Mouse (Mus musculus) embryonic stem cell, embryonic (primary cell): ENCODE data around the gene Dhrs1.

ENCODE experiments used
- CTCF ChIA-PET, 4 experiments: fragments of 300-600 bp in 2 of 4; fragments of 350-600 bp in 2 of 4; sonication (Branson Sonifier 250); formaldehyde crosslinking; loops; one replicate each; lab custom pipeline; 2022; ENCODE audit warnings: inconsistent platforms in 2 of 4; lab: Charles Lee
- POLR2A ChIA-PET, 4 experiments: fragments of 300-600 bp in 2 of 4; fragments of 350-600 bp in 2 of 4; sonication (Branson Sonifier 250); formaldehyde crosslinking; loops; one replicate each; lab custom pipeline; 2022; ENCODE audit warnings: antibody characterized with exemption in 4 of 4, inconsistent platforms in 1 of 4; lab: Charles Lee

Gene Dhrs1

GRCm38 (mm10) chr14:55743711-55744110 lies 1.8 kb downstream of the Dhrs1 start:
- POLR2A ChIA-PET, result interaction anchor here (0.6 to 4.4 kb wide), 28 partner anchors 8 to 184 kb away, joined by 3 to 34 read pairs (median 4); partner anchors contain the start of genes Tinf2 (in 4 of the 4), Gmpr2 (in 2 of the 4), Nedd8 (in 2 of the 4) and Psme2 (in 2 of the 4)

GRCm38 (mm10) chr14:55737086-55737687 lies 8.3 kb downstream of the Dhrs1 start:
- POLR2A ChIA-PET, result interaction anchor here in 3 of 4 experiments (1.1 to 4.9 kb wide), 6 partner anchors 9 to 17 kb away, joined by 3 to 61 read pairs (median 4); partner anchors contain the start of genes Rabggta (in 2 of the 3), Dhrs1 (in 1 of the 3) and Nop9 (in 1 of the 3)

More at GRCm38 (mm10) chr14:55743711-55744110, 1.8 kb downstream of the Dhrs1 start:
- CTCF ChIA-PET, result interaction anchor here (0.6 to 3.2 kb wide), 55 partner anchors 9 to 703 kb away, joined by 3 to 45 read pairs (median 4); partner anchors contain the start of genes Tinf2 (in 4 of the 4), Gmpr2 (in 2 of the 4), Mdp1 (in 2 of the 4) and Nedd8 (in 2 of the 4)

GRCm38 (mm10) chr14:55735758-55736157 lies 9.7 kb downstream of the Dhrs1 start:
- CTCF ChIA-PET, result interaction anchor here in 2 of 4 experiments (1.1 to 2.9 kb wide), 3 partner anchors 8 to 128 kb away, joined by 3 to 14 read pairs (median 3); partner anchors contain the start of gene Rabggta (in 1 of the 2)
- POLR2A ChIA-PET, result interaction anchor here in 3 of 4 experiments (0.7 to 4.9 kb wide), 19 partner anchors 8 to 175 kb away, joined by 3 to 61 read pairs (median 4); partner anchors contain the start of genes Rabggta (in 3 of the 3), Tinf2 (in 2 of the 3), A730061H03Rik (in 1 of the 3) and Gmpr2 (in 1 of the 3)

More at GRCm38 (mm10) chr14:55737086-55737687, 8.3 kb downstream of the Dhrs1 start:
- CTCF ChIA-PET, result interaction anchor here in 2 of 4 experiments (0.7 to 1.2 kb wide), 2 partner anchors 15 to 128 kb away, joined by 3 read pairs; partner anchors contain the start of gene Rabggta (in 1 of the 2)

GRCm38 (mm10) chr14:55735334-55735733 lies 10.2 kb downstream of the Dhrs1 start:
- ChIA-PET POLR2A (interaction anchor here in 3 of 4 experiments (0.7 to 4.9 kb wide), 22 partner anchors 7 to 175 kb away, joined by 3 to 61 read pairs (median 4); partner anchors contain the start of genes Rabggta (in 3 of the 3), Psme2 (in 2 of the 3), Rnf31 (in 2 of the 3) and Tinf2 (in 2 of the 3)), CTCF (interaction anchor here in 3 of 4 experiments (0.6 to 2.9 kb wide), 6 partner anchors 8 to 182 kb away, joined by 3 to 14 read pairs (median 4); no protein-coding TSS in a partner anchor)

- ChIA-PET CTCF (interaction anchor here in 3 of 4 experiments (0.6 to 2.9 kb wide), 6 partner anchors 9 to 181 kb away, joined by 3 to 14 read pairs (median 4); no protein-coding TSS in a partner anchor), POLR2A (interaction anchor here in 3 of 4 experiments (0.7 to 4.9 kb wide), 22 partner anchors 8 to 174 kb away, joined by 3 to 61 read pairs (median 4); partner anchors contain the start of genes Rabggta (in 3 of the 3), Psme2 (in 2 of the 3), Rnf31 (in 2 of the 3) and Tinf2 (in 2 of the 3))
These were observed 10.6 kb downstream of the Dhrs1 start for GRCm38 (mm10) chr14:55734869-55735268.

- ChIA-PET CTCF (interaction anchor here in 2 of 4 experiments (0.8 to 2.9 kb wide), 5 partner anchors 10 to 421 kb away, joined by 3 to 14 read pairs (median 3); partner anchors contain the start of genes Dhrs1 (in 1 of the 2), Nop9 (in 1 of the 2) and Tinf2 (in 1 of the 2)), POLR2A (interaction anchor here in 3 of 4 experiments (1.1 to 4.9 kb wide), 13 partner anchors 9 to 173 kb away, joined by 3 to 61 read pairs (median 7); partner anchors contain the start of genes Rabggta (in 3 of the 3), A730061H03Rik (in 1 of the 3), Gmpr2 (in 1 of the 3) and Mdp1 (in 1 of the 3))
These were observed 11.6 kb downstream of the Dhrs1 start for GRCm38 (mm10) chr14:55733889-55734288.

- ChIA-PET POLR2A (interaction anchor here (0.6 to 3.8 kb wide), 9 partner anchors 9 to 1021 kb away, joined by 3 to 26 read pairs (median 3); partner anchors contain the start of genes Rabggta (in 3 of the 4), Mphosph8 (in 1 of the 4) and Tinf2 (in 1 of the 4)), CTCF (interaction anchor here in 3 of 4 experiments (0.8 to 1.8 kb wide), 6 partner anchors 8 to 58 kb away, joined by 3 to 6 read pairs (median 4); partner anchors contain the start of genes Rabggta (in 2 of the 3), Dhrs1 (in 1 of the 3), Nedd8 (in 1 of the 3) and Nop9 (in 1 of the 3))
These were observed 14.9 kb downstream of the Dhrs1 start for GRCm38 (mm10) chr14:55730531-55731032.

- ChIA-PET CTCF (interaction anchor here in 2 of 4 experiments (0.8 to 1.8 kb wide), 4 partner anchors 8 to 16 kb away, joined by 3 to 5 read pairs (median 4); partner anchors contain the start of genes Dhrs1 (in 1 of the 2), Nop9 (in 1 of the 2) and Rabggta (in 1 of the 2)), POLR2A (interaction anchor here in 3 of 4 experiments (0.6 to 3.8 kb wide), 8 partner anchors 9 to 1022 kb away, joined by 3 to 26 read pairs (median 4); partner anchors contain the start of genes Rabggta (in 2 of the 3) and Tinf2 (in 1 of the 3))
These were observed 15.4 kb downstream of the Dhrs1 start for GRCm38 (mm10) chr14:55730116-55730515.

- CTCF ChIA-PET, result interaction anchor here in 2 of 4 experiments (0.6 to 1.6 kb wide), 2 partner anchors 15 to 579 kb away, joined by 3 to 4 read pairs; no protein-coding TSS in a partner anchor
These were observed 17.4 kb downstream of the Dhrs1 start for GRCm38 (mm10) chr14:55727889-55728685.

GRCm38 (mm10) chr14:55726261-55726660 lies 19.2 kb downstream of the Dhrs1 start:
- ChIA-PET POLR2A (interaction anchor here in 2 of 4 experiments (0.6 to 1.1 kb wide), 3 partner anchors 9 to 172 kb away, joined by 3 to 4 read pairs (median 3); partner anchors contain the start of genes Gmpr2 (in 1 of the 2) and Nedd8 (in 1 of the 2)), CTCF (interaction anchor here in 2 of 4 experiments (0.7 to 1.1 kb wide), 2 partner anchors 18 kb away, joined by 3 read pairs; no protein-coding TSS in a partner anchor)

More at GRCm38 (mm10) chr14:55727889-55728685, 17.4 kb downstream of the Dhrs1 start:
- POLR2A ChIA-PET, result interaction anchor here in 3 of 4 experiments (0.6 to 3.8 kb wide), 5 partner anchors 8 to 84 kb away, joined by 3 to 26 read pairs (median 3); partner anchors contain the start of genes Gmpr2 (in 1 of the 3), Nedd8 (in 1 of the 3), Rabggta (in 1 of the 3) and Tm9sf1 (in 1 of the 3)

- CTCF ChIA-PET, result interaction anchor here in 2 of 4 experiments (0.6 to 0.9 kb wide), 2 partner anchors 10 kb away, joined by 3 to 4 read pairs; no protein-coding TSS in a partner anchor
- POLR2A ChIA-PET, result interaction anchor here in 2 of 4 experiments (0.8 to 12.1 kb wide), 10 partner anchors 10 to 64 kb away, joined by 3 to 268 read pairs (median 5); partner anchors contain the start of genes Gmpr2 (in 2 of the 2), Nedd8 (in 2 of the 2), Mdp1 (in 1 of the 2) and Tgm1 (in 1 of the 2)
These were observed 21.0 kb downstream of the Dhrs1 start for GRCm38 (mm10) chr14:55724411-55724871.

- CTCF ChIA-PET, result interaction anchor here (0.5 to 1.6 kb wide), 12 partner anchors 13 to 169 kb away, joined by 3 to 5 read pairs (median 3); partner anchors contain the start of genes Mdp1 (in 2 of the 4), Tinf2 (in 2 of the 4) and Gm49378 (in 1 of the 4)
- POLR2A ChIA-PET, result interaction anchor here in 3 of 4 experiments (0.6 to 12.1 kb wide), 12 partner anchors 11 to 106 kb away, joined by 3 to 268 read pairs (median 30); partner anchors contain the start of genes Tgm1 (in 3 of the 3), Gmpr2 (in 2 of the 3), Nedd8 (in 2 of the 3) and Tinf2 (in 1 of the 3)
These were observed 22.1 kb downstream of the Dhrs1 start for GRCm38 (mm10) chr14:55723433-55723832.

- POLR2A ChIA-PET, result interaction anchor here (0.6 to 12.1 kb wide), 54 partner anchors 7 to 1790 kb away, joined by 3 to 268 read pairs (median 6); partner anchors contain the start of genes Tgm1 (in 4 of the 4), Gmpr2 (in 2 of the 4), Nedd8 (in 2 of the 4) and Rec8 (in 2 of the 4)
These were observed 23.0 kb downstream of the Dhrs1 start for GRCm38 (mm10) chr14:55722438-55722945.

More at GRCm38 (mm10) chr14:55722438-55722945, 23.0 kb downstream of the Dhrs1 start:
- CTCF ChIA-PET, result interaction anchor here (0.5 to 2.2 kb wide), 26 partner anchors 8 to 596 kb away, joined by 3 to 21 read pairs (median 3); partner anchors contain the start of genes Mdp1 (in 3 of the 4), A730061H03Rik (in 1 of the 4), Dcaf11 (in 1 of the 4) and Dhrs1 (in 1 of the 4)
